Mouse (Mus musculus) heart, postnatal 0 days (tissue): ENCODE results near the gene Zfp574. TPM values are rescaled to one million over a fixed set of nuclear protein-coding genes. Genes with fewer than 3 reads are reported as not detected.

Experiments used
- ATAC-seq: fragments of 200-750 bp; cut with Nextera tagmentation; 2 replicates; pipeline ENCODE4 v1.8.0; 2017; ENCODE audit warnings: low read depth, moderate number of reproducible peaks, moderate library complexity; ENCODE audit not compliant: insufficient read depth
- DNase-seq: peaks from one replicate; pipeline ENCODE4 v3.0.0-alpha.2; 2016; ENCODE audit warnings: low spot score
- H3K27ac ChIP-seq: fragments of 300-500 bp; sonication (generic); 2 replicates; pipeline ENCODE4 v1.5.1; 2014; ENCODE audit warnings: low read depth, mild to moderate bottlenecking
- H3K27me3 ChIP-seq: fragments of 300-500 bp; sonication (generic); 2 replicates; pipeline ENCODE4 v1.6.1; 2014; ENCODE audit warnings: low read length, mixed read lengths; ENCODE audit not compliant: control insufficient read depth, insufficient read depth
- H3K36me3 ChIP-seq: fragments of 300-500 bp; sonication (generic); replicated peaks from 2 replicates; pipeline ENCODE4 v1.6.1; 2014; ENCODE audit warnings: low read length, mixed read lengths; ENCODE audit not compliant: control insufficient read depth, insufficient read depth
- H3K4me1 ChIP-seq: fragments of 300-500 bp; sonication (generic); 2 replicates; pipeline ENCODE4 v1.6.1; 2014; ENCODE audit warnings: antibody characterized with exemption; ENCODE audit not compliant: control insufficient read depth, insufficient read depth
- H3K4me2 ChIP-seq: fragments of 300-500 bp; sonication (generic); 2 replicates; pipeline ENCODE4 v1.6.1; 2014; ENCODE audit warnings: low read depth, mild to moderate bottlenecking, low read length, moderate library complexity
- H3K4me3 ChIP-seq: fragments of 300-500 bp; sonication (generic); 2 replicates; pipeline ENCODE4 v1.5.1; 2014; ENCODE audit warnings: low read depth, low read length
- H3K9ac ChIP-seq: fragments of 300-500 bp; sonication (generic); replicated peaks from 2 replicates; pipeline ENCODE4 v1.6.1; 2014; ENCODE audit warnings: low read depth, low read length, mixed read lengths
- H3K9me3 ChIP-seq: fragments of 300-500 bp; sonication (generic); replicated peaks from 2 replicates; pipeline ENCODE4 v1.6.1; 2016; ENCODE audit warnings: low read length; ENCODE audit not compliant: control insufficient read depth
- CTCF ChIP-seq: IDR thresholded peaks from 2 replicates; pipeline ENCODE4 v1.5.1; 2016; ENCODE audit warnings: antibody characterized with exemption, control low read depth, low read depth
- EP300 ChIP-seq: IDR thresholded peaks from 2 replicates; pipeline ENCODE4 v1.6.1; 2016; ENCODE audit warnings: antibody characterized with exemption, low read depth
- WGBS: fragments of 180-500 bp; shearing (Covaris S2); extraction: QIAGEN DNeasy Blood & Tissue Kit; methylation state at CpG from one replicate; pipeline ENCODE4 v1.1.7; 2014; 5-methylcytosine and 5-hydroxymethylcytosine counted together
- polyA plus RNA-seq: library from polyadenylated mRNA; unstranded; fragments of >200 nt; fragmentation: Nextera tagmentation; extraction: Ambion mirVana; gene quantifications from 2 replicates; pipeline ENCODE4 v1.2.1, GENCODE M21; 2015
- total RNA-seq: library from RNA; depleted of rRNA; stranded (reverse); fragments of >200 nt; gene quantifications from 2 replicates; pipeline ENCODE4 v1.2.3, GENCODE M21; 2014; ENCODE audit warnings: low replicate concordance

Gene Zfp574
- total and polyA plus RNA-seq, 2 experiments from 2014 or later = 9.8 to 11.6 TPM

DNA sequence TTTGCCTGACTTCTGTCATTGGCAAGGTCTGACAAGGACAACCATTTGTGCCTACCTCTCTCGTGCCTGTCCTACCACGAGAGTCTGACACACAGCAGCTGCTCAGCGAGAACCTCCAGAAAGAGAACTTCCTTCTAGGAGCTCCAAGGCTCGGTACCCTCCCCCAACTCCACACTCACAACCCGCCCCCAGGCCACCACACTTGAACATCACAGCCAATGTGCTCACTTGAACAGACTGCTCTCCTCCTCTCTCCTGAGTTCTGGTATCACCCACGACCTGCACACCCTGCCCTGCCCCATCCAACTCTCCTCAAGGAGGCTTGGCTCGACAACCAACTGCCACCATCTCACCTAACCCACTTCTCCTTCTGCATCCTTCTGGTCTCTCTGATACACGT, 8.5 kb upstream of the Zfp574 start:
- no peak for TF ChIP-seq CTCF
- TF ChIP-seq EP300 = no peak
- Histone ChIP-seq H3K4me1 (no peaks in the 10 kb centered on the region), H3K36me3 (peaks cover 50% of the 10 kb centered on the region), H3K9me3 (no peaks in the 10 kb centered on the region), H3K4me2 (no peak overlapping the region), H3K9ac (no peak overlapping the region), H3K27me3 (no peaks in the 10 kb centered on the region), H3K27ac (no peak overlapping the region), H3K4me3 (no peak overlapping the region)
- ATAC-seq = no peak
- no peak for DNase-seq
- 75% methylated on average over 8 of the region's 8 CpGs for WGBS

DNA sequence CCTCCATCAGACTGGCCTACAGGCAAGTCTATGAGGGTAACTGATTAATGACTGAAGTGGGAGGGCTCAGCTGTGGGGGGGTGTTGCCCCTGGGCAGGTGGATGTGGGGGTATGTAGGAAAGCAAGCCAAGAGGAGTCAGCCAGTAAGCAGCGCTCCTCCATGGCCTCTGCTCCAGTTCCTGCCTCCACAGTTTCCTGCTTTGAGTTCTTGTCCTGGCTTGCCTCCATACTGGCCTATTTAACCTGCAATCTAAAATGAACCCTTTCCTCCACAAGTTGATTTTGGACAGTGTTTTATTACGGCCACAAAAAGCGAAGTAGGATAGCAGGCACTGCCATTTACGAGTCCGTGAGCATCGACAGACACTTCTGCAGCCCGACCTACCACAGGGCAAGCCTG, 5.0 kb upstream of the Zfp574 start:
- Histone ChIP-seq H3K9ac (no peak overlapping the region), H3K4me1 (no peaks in the 10 kb centered on the region), H3K36me3 (peaks cover 34% of the 10 kb centered on the region), H3K4me2 (no peak overlapping the region), H3K27ac (no peak overlapping the region), H3K27me3 (no peaks in the 10 kb centered on the region), H3K9me3 (no peaks in the 10 kb centered on the region), H3K4me3 (no peak overlapping the region)
- 93% methylated on average over 7 of the region's 7 CpGs for WGBS
- DNase-seq = no peak
- TF ChIP-seq CTCF = no peak
- no peak for TF ChIP-seq EP300
- no peak for ATAC-seq

DNA sequence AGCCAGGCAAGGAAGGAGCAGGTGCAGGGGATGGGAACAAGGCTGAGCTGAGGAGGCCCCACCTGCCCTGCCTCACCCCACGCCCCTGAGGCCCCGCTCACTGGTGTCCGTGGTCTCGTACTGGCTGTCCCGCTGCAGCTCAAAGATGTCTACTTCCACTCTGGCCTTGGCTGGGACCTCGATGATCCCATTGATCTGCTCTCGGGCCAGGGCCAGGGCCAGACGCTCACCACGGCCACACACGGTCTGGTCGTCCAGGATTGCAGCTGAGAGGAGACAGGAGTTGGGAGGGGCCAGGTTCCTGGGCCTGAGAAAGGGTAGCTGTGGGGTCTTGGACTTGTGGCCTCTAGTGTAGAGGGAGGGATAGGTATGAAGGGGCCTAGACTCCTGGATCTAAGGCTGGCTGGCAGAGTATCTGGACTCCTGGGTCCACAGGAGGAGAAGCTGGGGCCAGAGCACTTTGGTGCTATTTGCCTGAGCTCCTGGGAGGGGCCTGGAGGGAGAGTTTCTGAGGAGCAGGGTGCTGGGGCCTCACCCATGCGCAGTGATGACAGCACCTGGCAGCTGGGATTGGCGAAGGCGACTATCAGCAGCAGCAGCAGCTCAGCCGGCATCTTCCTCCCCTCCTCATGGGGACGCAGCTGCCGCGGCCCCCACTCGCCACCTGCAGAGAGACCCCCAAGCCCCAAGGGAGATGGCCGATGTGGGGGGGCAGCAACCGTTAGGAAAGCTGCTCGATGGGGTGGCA, 4.3 kb upstream of the Zfp574 start:
- H3K4me3 ChIP-seq = no peak overlapping the region
- H3K27me3 ChIP-seq = no peaks in the 10 kb centered on the region
- no peaks in the 10 kb centered on the region for H3K4me1 ChIP-seq
- no peak overlapping the region for H3K27ac ChIP-seq
- H3K9me3 ChIP-seq = no peaks in the 10 kb centered on the region
- WGBS = 84% methylated on average over 22 of the region's 22 CpGs
- ATAC-seq (no peak), DNase-seq (no peak)
- no peak overlapping the region for H3K4me2 ChIP-seq
- TF ChIP-seq EP300 (no peak), CTCF (no peak)
- H3K9ac ChIP-seq = no peak overlapping the region
- peaks cover 26% of the 10 kb centered on the region; the same call in 1 of the 2 replicates for H3K36me3 ChIP-seq

DNA sequence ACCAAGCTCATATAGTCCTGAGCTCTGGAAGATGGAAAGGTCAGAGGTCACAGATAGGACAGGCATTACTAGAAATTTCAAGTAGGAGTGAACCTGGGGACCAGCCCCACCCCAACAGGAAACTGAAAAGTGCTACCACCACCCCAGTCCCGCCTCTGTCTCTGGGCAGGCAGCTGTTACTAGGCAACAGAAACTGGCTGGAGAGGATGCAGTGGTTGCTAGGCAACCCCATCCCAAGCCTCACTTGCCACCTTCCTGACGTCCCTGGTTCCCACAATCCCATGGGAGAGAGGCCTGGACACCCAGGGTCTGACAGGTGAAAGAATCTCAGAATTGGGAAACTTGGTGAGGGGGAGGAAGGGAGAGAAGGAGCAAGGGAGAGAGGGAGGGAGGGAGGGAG, 3.6 kb upstream of the Zfp574 start:
- no peaks in the 10 kb centered on the region for H3K27me3 ChIP-seq
- H3K4me1 ChIP-seq = no peaks in the 10 kb centered on the region
- no peak overlapping the region for H3K4me3 ChIP-seq
- H3K27ac ChIP-seq = no peak overlapping the region
- DNase-seq (no peak), ATAC-seq (no peak)
- H3K9ac ChIP-seq = no peak overlapping the region
- H3K4me2 ChIP-seq = no peak overlapping the region
- WGBS = 69% methylated on average over 2 of the region's 2 CpGs
- H3K36me3 ChIP-seq = peaks cover 24% of the 10 kb centered on the region; the same call in 1 of the 2 replicates
- no peaks in the 10 kb centered on the region for H3K9me3 ChIP-seq
- no peak for TF ChIP-seq EP300
- no peak for TF ChIP-seq CTCF

DNA sequence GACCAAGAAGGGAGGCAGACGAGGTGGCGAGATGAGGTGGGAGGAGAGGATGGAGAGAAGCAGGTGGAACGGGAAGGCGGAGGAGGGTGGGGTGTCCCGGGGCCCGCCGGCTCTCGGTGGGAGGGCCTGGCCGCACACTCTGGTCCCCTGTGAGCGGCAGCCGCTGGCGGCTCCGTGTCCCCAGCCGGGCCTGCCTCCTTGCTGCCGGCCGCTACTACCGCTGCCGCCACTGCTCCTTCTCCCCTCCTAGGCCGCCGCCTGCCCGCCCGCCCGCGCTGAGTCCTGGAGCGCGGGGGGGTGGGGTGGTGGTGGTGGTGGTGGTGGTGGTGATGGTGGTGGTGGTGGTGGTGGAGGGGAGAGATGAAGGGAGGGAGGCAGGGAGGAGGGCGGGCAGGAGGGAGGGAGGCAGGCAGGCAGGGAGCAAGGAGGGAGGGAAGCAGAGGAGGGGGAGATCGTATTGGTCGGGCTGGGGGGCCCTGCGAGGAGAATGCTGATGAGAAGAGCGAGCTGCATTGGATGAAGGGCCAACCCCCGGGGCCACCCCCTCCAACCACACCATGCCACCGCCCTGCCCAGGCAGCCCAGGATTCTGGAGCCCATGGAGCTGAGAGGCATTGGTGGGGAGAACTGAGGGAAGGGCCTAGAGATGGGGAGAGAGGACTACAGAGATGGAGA, 486 bp downstream of the Zfp574 start:
- WGBS = 2% methylated on average over 23 of the region's 33 CpGs
- H3K36me3 ChIP-seq = peaks cover 5% of the 10 kb centered on the region; the same call in 1 of the 2 replicates

More for the DNA sequence above, 486 bp downstream of the Zfp574 start:
- H3K4me1 ChIP-seq = peaks cover 9% of the 10 kb centered on the region; the same call in 1 of the 2 replicates
- peak overlapping the region; percentile 67 for H3K4me3 ChIP-seq
- H3K9ac ChIP-seq = peak overlapping the region; percentile 75
- peak; percentile 29 for DNase-seq
- no peak for TF ChIP-seq CTCF
- TF ChIP-seq EP300 = no peak
- no peaks in the 10 kb centered on the region for H3K27me3 ChIP-seq
- no peak for ATAC-seq
- H3K27ac ChIP-seq = peak overlapping the region; percentile 60
- H3K4me2 ChIP-seq = peak overlapping the region; percentile 94
- H3K9me3 ChIP-seq = no peaks in the 10 kb centered on the region
